Mouse (Mus musculus): ENCODE data around the gene Dcaf10. TPM values are rescaled to one million over a fixed set of nuclear protein-coding genes. Genes with fewer than 3 reads are reported as not detected.
"Not testable (repeated sequence)": the region's sequence is repeated elsewhere in the genome, so short reads cannot be mapped to it uniquely, and the experiment has no call there.

Gene Dcaf10
- polyA plus RNA-seq, 1 experiment: 4.0 TPM

- Histone ChIP-seq H3K4me1 (ENCODE audit: control insufficient read depth) (peaks cover 6% of the 10 kb centered on the region), H3K9me3 (ENCODE audit: control insufficient read depth, low read length) (no peaks in the 10 kb centered on the region), H3K27me3 (ENCODE audit: control insufficient read depth) (no peaks in the 10 kb centered on the region), H3K4me3 (replicated peaks) (no peak overlapping the region), H3K36me3 (ENCODE audit: control insufficient read depth) (peaks cover 50% of the 10 kb centered on the region)
- TF ChIP-seq TAL1 (IDR thresholded peaks at IDR 0.05; ENCODE audit: low read length) (no peak), GATA1 (IDR thresholded peaks at IDR 0.05; ENCODE audit: low read length) (no peak)
These were observed 50.2 kb downstream of the Dcaf10 start for GRCm38 (mm10) chr4:45392099-45392498.

GRCm38 (mm10) chr4:45392572-45392971 lies 50.7 kb downstream of the Dcaf10 start:
- TF ChIP-seq GATA1 (IDR thresholded peaks at IDR 0.05; ENCODE audit: low read length) (no peak), TAL1 (IDR thresholded peaks at IDR 0.05; ENCODE audit: low read length) (no peak)
- Histone ChIP-seq H3K9me3 (ENCODE audit: control insufficient read depth, low read length) (no peaks in the 10 kb centered on the region), H3K4me3 (replicated peaks) (no peak overlapping the region)

GRCm38 (mm10) chr4:45392994-45393393 lies 51.1 kb downstream of the Dcaf10 start:
- Histone ChIP-seq H3K36me3 (ENCODE audit: control insufficient read depth) (peaks cover 58% of the 10 kb centered on the region), H3K4me3 (replicated peaks) (no peak overlapping the region), H3K27me3 (ENCODE audit: control insufficient read depth) (no peaks in the 10 kb centered on the region), H3K4me1 (ENCODE audit: control insufficient read depth) (peaks cover 5% of the 10 kb centered on the region), H3K9me3 (ENCODE audit: control insufficient read depth, low read length) (no peaks in the 10 kb centered on the region)
- TF ChIP-seq TAL1 (IDR thresholded peaks at IDR 0.05; ENCODE audit: low read length): no peak
- TF ChIP-seq GATA1 (IDR thresholded peaks at IDR 0.05; ENCODE audit: low read length): no peak

More at GRCm38 (mm10) chr4:45392572-45392971, 50.7 kb downstream of the Dcaf10 start:
- Histone ChIP-seq H3K4me1 (ENCODE audit: control insufficient read depth) (peaks cover 5% of the 10 kb centered on the region), H3K36me3 (ENCODE audit: control insufficient read depth) (peaks cover 54% of the 10 kb centered on the region), H3K27me3 (ENCODE audit: control insufficient read depth) (no peaks in the 10 kb centered on the region)

GRCm38 (mm10) chr4:45393658-45394057 lies 51.8 kb downstream of the Dcaf10 start:
- H3K4me3 ChIP-seq (replicated peaks): no peak overlapping the region
- H3K4me1 ChIP-seq (ENCODE audit: control insufficient read depth): peaks cover 6% of the 10 kb centered on the region
- no peak for TF ChIP-seq TAL1 (IDR thresholded peaks at IDR 0.05; ENCODE audit: low read length)
- TF ChIP-seq GATA1 (IDR thresholded peaks at IDR 0.05; ENCODE audit: low read length): no peak
- no peaks in the 10 kb centered on the region for H3K27me3 ChIP-seq (ENCODE audit: control insufficient read depth)
- peaks cover 65% of the 10 kb centered on the region for H3K36me3 ChIP-seq (ENCODE audit: control insufficient read depth)
- H3K9me3 ChIP-seq (ENCODE audit: control insufficient read depth, low read length): no peaks in the 10 kb centered on the region

GRCm38 (mm10) chr4:45396211-45396610 lies 54.3 kb downstream of the Dcaf10 start:
- Histone ChIP-seq H3K4me1 (ENCODE audit: control insufficient read depth) (peaks cover 18% of the 10 kb centered on the region), H3K36me3 (ENCODE audit: control insufficient read depth) (peaks cover 91% of the 10 kb centered on the region)
- not testable (repeated sequence) for H3K4me3 ChIP-seq (replicated peaks); H3K27me3 ChIP-seq (ENCODE audit: control insufficient read depth); H3K9me3 ChIP-seq (ENCODE audit: control insufficient read depth, low read length)

- Histone ChIP-seq H3K36me3 (ENCODE audit: control insufficient read depth) (peaks cover 99% of the 10 kb centered on the region), H3K4me1 (ENCODE audit: control insufficient read depth) (peaks cover 38% of the 10 kb centered on the region)
- not testable (repeated sequence) for H3K4me3 ChIP-seq (replicated peaks); H3K9me3 ChIP-seq (ENCODE audit: control insufficient read depth, low read length); H3K27me3 ChIP-seq (ENCODE audit: control insufficient read depth)
These were observed 56.4 kb downstream of the Dcaf10 start for GRCm38 (mm10) chr4:45398315-45398714.

- H3K9me3 ChIP-seq (ENCODE audit: control insufficient read depth, low read length): no peaks in the 10 kb centered on the region
- no peaks in the 10 kb centered on the region for H3K27me3 ChIP-seq (ENCODE audit: control insufficient read depth)
- H3K4me1 ChIP-seq (ENCODE audit: control insufficient read depth): peaks cover 51% of the 10 kb centered on the region
- TF ChIP-seq GATA1 (IDR thresholded peaks at IDR 0.05; ENCODE audit: low read length) (no peak), TAL1 (IDR thresholded peaks at IDR 0.05; ENCODE audit: low read length) (no peak)
- no peak overlapping the region for H3K4me3 ChIP-seq (replicated peaks)
- peaks cover 100% of the 10 kb centered on the region for H3K36me3 ChIP-seq (ENCODE audit: control insufficient read depth)
These were observed 57.7 kb downstream of the Dcaf10 start for GRCm38 (mm10) chr4:45399421-45400210.

GRCm38 (mm10) chr4:45402281-45402680 lies 60.4 kb downstream of the Dcaf10 start:
- Histone ChIP-seq H3K4me1 (ENCODE audit: control insufficient read depth) (peaks cover 67% of the 10 kb centered on the region), H3K36me3 (ENCODE audit: control insufficient read depth) (peaks cover 92% of the 10 kb centered on the region), H3K27me3 (ENCODE audit: control insufficient read depth) (no peaks in the 10 kb centered on the region), H3K9me3 (ENCODE audit: control insufficient read depth, low read length) (no peaks in the 10 kb centered on the region), H3K4me3 (replicated peaks) (peak overlapping the region; percentile 63)
- TF ChIP-seq GATA1 (IDR thresholded peaks at IDR 0.05; ENCODE audit: low read length): no peak

GRCm38 (mm10) chr4:45402878-45403498 lies 61.1 kb downstream of the Dcaf10 start:
- Histone ChIP-seq H3K4me3 (replicated peaks) (peak overlapping the region; percentile 63), H3K4me1 (ENCODE audit: control insufficient read depth) (peaks cover 69% of the 10 kb centered on the region), H3K27me3 (ENCODE audit: control insufficient read depth) (no peaks in the 10 kb centered on the region), H3K36me3 (ENCODE audit: control insufficient read depth) (peaks cover 85% of the 10 kb centered on the region), H3K9me3 (ENCODE audit: control insufficient read depth, low read length) (no peaks in the 10 kb centered on the region)
- TF ChIP-seq GATA1 (IDR thresholded peaks at IDR 0.05; ENCODE audit: low read length) (no peak), TAL1 (IDR thresholded peaks at IDR 0.05; ENCODE audit: low read length) (no peak)

Data from erythroblast, embryonic 14.5 days (primary cell).